Mouse (Mus musculus): ENCODE data around the gene Fam129c. TPM values are rescaled to one million over a fixed set of nuclear protein-coding genes. Genes with fewer than 3 reads are reported as not detected.

The Fam129c gene
- polyA plus RNA-seq, 1 experiment = 2.4 TPM

DNA sequence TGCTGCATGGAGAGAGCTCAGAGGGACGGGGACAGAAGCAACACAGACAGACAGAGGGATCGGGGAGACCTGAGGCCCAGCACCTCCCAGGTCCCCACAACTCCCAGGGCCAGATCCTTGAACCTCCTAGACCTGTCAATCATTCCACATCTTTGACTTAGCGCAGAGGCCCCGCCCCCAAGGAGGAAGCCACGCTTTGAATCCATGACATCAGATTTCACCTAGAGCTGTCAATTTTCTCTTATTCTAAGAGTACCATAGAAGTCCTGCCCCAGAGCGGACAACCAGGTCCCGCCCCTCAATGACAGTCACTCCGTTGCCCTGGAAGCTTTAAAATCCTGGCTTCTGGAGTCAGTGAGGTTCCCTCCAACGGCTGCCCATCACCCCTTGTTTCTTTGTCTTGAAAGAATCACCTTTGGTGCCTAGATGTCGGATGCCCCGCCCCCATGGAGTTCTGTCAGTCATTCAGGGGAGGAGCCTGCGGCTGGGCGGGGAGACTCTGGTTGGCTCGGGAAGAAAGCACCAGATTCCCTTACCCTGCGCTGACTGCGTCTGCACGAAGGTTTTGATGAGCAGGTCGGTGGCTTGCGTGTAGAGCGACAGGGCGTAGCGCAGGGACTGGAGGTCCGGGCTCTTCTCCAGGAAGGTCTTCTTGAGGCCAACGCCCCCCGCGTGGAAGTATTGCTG, 36.7 kb downstream of the Fam129c start:
- TF ChIP-seq MYOG (IDR thresholded peaks at IDR 0.05; ENCODE audit: control insufficient read depth, extremely low read depth, insufficient read length) (no peak), CTCF (IDR thresholded peaks at IDR 0.05; ENCODE audit: control insufficient read depth, insufficient read depth, insufficient read length) (no peak), FOSL1 (IDR thresholded peaks at IDR 0.05; ENCODE audit: insufficient read depth, low read length, poor library complexity, severe bottlenecking) (no peak), CEBPB (IDR thresholded peaks at IDR 0.05; ENCODE audit: low read depth) (no peak), MAX (IDR thresholded peaks at IDR 0.05) (no peak), USF1 (IDR thresholded peaks at IDR 0.05; ENCODE audit: low read depth) (no peak), MYOD1 (IDR thresholded peaks at IDR 0.05; ENCODE audit: control insufficient read depth, insufficient read length, low read depth) (no peak)
- Histone ChIP-seq H3ac (ENCODE audit: control insufficient read depth, insufficient read length, low read depth) (no peak overlapping the region), H3K79me3 (ENCODE audit: low read depth) (no peaks in the 10 kb centered on the region), H3K36me3 (ENCODE audit: control insufficient read depth, insufficient read depth) (no peaks in the 10 kb centered on the region), H3K27me3 (ENCODE audit: control insufficient read depth, insufficient read depth, insufficient read length) (no peaks in the 10 kb centered on the region), H3K4me3 (ENCODE audit: insufficient read depth, poor library complexity, severe bottlenecking) (no peak overlapping the region), H3K79me2 (ENCODE audit: control insufficient read depth, insufficient read depth) (no peaks in the 10 kb centered on the region)

DNA sequence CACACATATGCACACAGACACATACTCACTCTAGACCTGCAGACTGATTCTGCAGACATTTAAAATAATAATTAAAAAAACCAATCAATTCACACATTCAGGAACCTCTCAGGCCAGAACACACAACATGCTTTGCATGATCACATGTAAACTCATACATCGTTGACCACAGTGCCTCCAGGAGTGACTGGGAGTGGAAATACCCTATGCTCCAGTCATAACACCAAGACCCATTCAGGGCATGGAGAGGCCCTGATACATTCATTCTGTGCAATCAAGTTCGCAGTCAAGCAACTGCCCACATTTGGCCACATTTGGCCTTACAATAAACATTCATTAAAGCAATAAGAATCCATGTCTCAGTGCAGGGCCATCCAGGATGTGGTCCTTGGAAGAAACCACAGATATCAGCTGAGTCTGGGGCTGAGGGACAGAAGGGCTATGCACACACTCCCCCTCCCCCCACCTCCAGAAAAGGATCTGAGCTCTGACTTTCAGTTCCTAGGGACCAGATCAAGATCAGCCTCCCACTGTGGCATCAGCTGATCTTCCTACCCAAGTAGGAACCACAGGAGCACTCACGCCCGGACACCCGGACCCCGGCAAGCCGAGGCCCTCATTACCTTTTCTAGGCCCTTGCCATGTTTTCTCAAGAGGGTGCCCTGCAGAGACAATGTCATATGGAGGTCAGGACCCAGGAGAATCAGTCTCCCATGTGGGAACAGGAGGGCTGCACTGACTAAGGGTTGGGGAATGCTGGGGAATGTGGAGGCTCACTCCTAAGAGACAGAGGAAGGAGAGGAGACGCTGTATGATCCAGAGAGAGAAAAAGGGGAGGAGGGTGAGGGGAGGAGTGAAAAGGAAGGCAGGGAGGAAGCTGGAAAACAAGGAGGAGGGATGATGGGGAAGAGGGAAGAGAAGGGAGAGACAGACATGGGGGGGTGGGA, 40.0 kb downstream of the Fam129c start:
- TF ChIP-seq MYOD1 (IDR thresholded peaks at IDR 0.05; ENCODE audit: control insufficient read depth, insufficient read length, low read depth) = peak; percentile 33
- no peak for TF ChIP-seq USF1 (IDR thresholded peaks at IDR 0.05; ENCODE audit: low read depth)
- H3K79me2 ChIP-seq (ENCODE audit: control insufficient read depth, insufficient read depth) = no peaks in the 10 kb centered on the region
- no peak overlapping the region for H3ac ChIP-seq (ENCODE audit: control insufficient read depth, insufficient read length, low read depth)
- no peaks in the 10 kb centered on the region for H3K79me3 ChIP-seq (ENCODE audit: low read depth)
- no peaks in the 10 kb centered on the region for H3K27me3 ChIP-seq (ENCODE audit: control insufficient read depth, insufficient read depth, insufficient read length)
- no peaks in the 10 kb centered on the region for H3K36me3 ChIP-seq (ENCODE audit: control insufficient read depth, insufficient read depth)
- no peak overlapping the region for H3K4me3 ChIP-seq (ENCODE audit: insufficient read depth, poor library complexity, severe bottlenecking)

DNA sequence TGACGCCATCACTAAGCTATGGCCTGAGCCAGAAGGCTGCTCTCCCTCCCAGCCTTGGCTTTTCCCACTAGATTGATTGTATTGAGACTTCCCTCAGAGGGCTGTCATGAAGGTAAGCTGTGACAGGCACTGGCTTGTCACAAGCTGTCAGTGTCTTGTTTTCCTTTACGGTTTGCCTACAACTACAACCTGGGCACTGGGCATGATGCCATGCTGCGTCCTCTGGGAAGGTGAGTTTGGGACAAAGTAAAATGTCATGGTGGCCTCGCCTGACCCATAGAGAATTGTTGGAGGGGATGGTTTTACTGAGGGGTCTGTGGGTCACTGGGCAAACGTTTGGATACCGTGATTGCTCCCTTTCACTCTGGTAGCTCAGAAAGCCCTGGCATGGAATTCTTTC, 40.9 kb downstream of the Fam129c start:
- no peaks in the 10 kb centered on the region for H3K79me3 ChIP-seq (ENCODE audit: low read depth)
- no peaks in the 10 kb centered on the region for H3K79me2 ChIP-seq (ENCODE audit: control insufficient read depth, insufficient read depth)
- no peak overlapping the region for H3K4me3 ChIP-seq (ENCODE audit: insufficient read depth, poor library complexity, severe bottlenecking)
- TF ChIP-seq MAX (IDR thresholded peaks at IDR 0.05) = no peak
- TF ChIP-seq CEBPB (IDR thresholded peaks at IDR 0.05; ENCODE audit: low read depth) = no peak
- TF ChIP-seq MYOD1 (IDR thresholded peaks at IDR 0.05; ENCODE audit: control insufficient read depth, insufficient read length, low read depth) = no peak
- TF ChIP-seq USF1 (IDR thresholded peaks at IDR 0.05; ENCODE audit: low read depth) = no peak
- TF ChIP-seq MYOG (IDR thresholded peaks at IDR 0.05; ENCODE audit: control insufficient read depth, extremely low read depth, insufficient read length) = no peak
- TF ChIP-seq FOSL1 (IDR thresholded peaks at IDR 0.05; ENCODE audit: insufficient read depth, low read length, poor library complexity, severe bottlenecking) = no peak
- TF ChIP-seq CTCF (IDR thresholded peaks at IDR 0.05; ENCODE audit: control insufficient read depth, insufficient read depth, insufficient read length) = no peak
- H3K27me3 ChIP-seq (ENCODE audit: control insufficient read depth, insufficient read depth, insufficient read length) = no peaks in the 10 kb centered on the region
- no peak overlapping the region for H3ac ChIP-seq (ENCODE audit: control insufficient read depth, insufficient read length, low read depth)
- no peaks in the 10 kb centered on the region for H3K36me3 ChIP-seq (ENCODE audit: control insufficient read depth, insufficient read depth)

DNA sequence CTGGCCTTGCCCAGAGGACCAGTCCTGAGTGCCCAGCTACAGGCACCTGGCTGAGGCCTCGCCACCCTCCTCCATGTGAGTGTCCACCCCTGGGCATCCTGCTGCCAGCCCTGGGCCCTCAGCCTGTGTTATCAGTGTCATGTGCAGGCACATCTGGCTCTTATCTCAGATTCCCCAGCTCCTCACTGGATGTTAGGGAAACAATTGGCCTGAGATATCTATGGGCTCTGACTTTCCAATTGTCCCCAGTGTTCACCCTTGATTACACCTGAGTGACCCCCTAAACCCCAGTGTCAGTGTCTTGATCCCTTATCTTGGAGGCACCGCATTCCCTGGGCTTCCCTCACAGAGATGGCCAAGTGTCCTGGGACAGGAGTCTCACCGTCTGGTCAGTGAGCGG, 41.9 kb downstream of the Fam129c start:
- Histone ChIP-seq H3K79me3 (ENCODE audit: low read depth) (no peaks in the 10 kb centered on the region), H3K4me3 (ENCODE audit: insufficient read depth, poor library complexity, severe bottlenecking) (no peak overlapping the region), H3K36me3 (ENCODE audit: control insufficient read depth, insufficient read depth) (no peaks in the 10 kb centered on the region), H3ac (ENCODE audit: control insufficient read depth, insufficient read length, low read depth) (no peak overlapping the region), H3K79me2 (ENCODE audit: control insufficient read depth, insufficient read depth) (no peaks in the 10 kb centered on the region), H3K27me3 (ENCODE audit: control insufficient read depth, insufficient read depth, insufficient read length) (no peaks in the 10 kb centered on the region)
- TF ChIP-seq MYOG (IDR thresholded peaks at IDR 0.05; ENCODE audit: control insufficient read depth, extremely low read depth, insufficient read length) (no peak), MYOD1 (IDR thresholded peaks at IDR 0.05; ENCODE audit: control insufficient read depth, insufficient read length, low read depth) (no peak), USF1 (IDR thresholded peaks at IDR 0.05; ENCODE audit: low read depth) (no peak), CTCF (IDR thresholded peaks at IDR 0.05; ENCODE audit: control insufficient read depth, insufficient read depth, insufficient read length) (no peak), CEBPB (IDR thresholded peaks at IDR 0.05; ENCODE audit: low read depth) (no peak), MAX (IDR thresholded peaks at IDR 0.05) (no peak), FOSL1 (IDR thresholded peaks at IDR 0.05; ENCODE audit: insufficient read depth, low read length, poor library complexity, severe bottlenecking) (no peak)

DNA sequence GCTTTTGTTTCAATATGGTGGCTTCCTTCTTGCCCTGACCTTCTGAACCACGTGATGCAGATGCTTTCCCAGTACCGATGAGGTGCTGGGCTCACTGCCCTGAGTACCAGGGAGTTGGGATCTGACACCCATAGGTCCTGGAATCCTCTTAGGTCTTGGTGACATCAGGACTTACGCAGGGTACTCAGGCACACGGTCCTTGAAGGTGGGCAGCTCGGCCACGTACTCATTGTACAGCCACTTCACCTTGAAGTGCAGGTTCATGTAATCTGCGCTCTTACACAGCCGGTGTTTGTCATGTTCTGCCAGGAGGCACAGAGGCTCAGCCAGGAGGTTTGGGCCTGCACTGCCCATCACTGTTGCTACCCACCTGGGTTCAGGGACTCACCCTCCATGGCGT, 48.1 kb downstream of the Fam129c start:
- peaks cover 24% of the 10 kb centered on the region for H3K27me3 ChIP-seq (ENCODE audit: control insufficient read depth, insufficient read depth, insufficient read length)
- no peak overlapping the region for H3ac ChIP-seq (ENCODE audit: control insufficient read depth, insufficient read length, low read depth)
- no peaks in the 10 kb centered on the region for H3K36me3 ChIP-seq (ENCODE audit: control insufficient read depth, insufficient read depth)
- no peaks in the 10 kb centered on the region for H3K79me3 ChIP-seq (ENCODE audit: low read depth)
- H3K4me3 ChIP-seq (ENCODE audit: insufficient read depth, poor library complexity, severe bottlenecking) = no peak overlapping the region
- no peak for TF ChIP-seq MYOD1 (IDR thresholded peaks at IDR 0.05; ENCODE audit: control insufficient read depth, insufficient read length, low read depth)
- TF ChIP-seq MAX (IDR thresholded peaks at IDR 0.05) = no peak
- no peak for TF ChIP-seq FOSL1 (IDR thresholded peaks at IDR 0.05; ENCODE audit: insufficient read depth, low read length, poor library complexity, severe bottlenecking)
- no peak for TF ChIP-seq MYOG (IDR thresholded peaks at IDR 0.05; ENCODE audit: control insufficient read depth, extremely low read depth, insufficient read length)
- TF ChIP-seq CEBPB (IDR thresholded peaks at IDR 0.05; ENCODE audit: low read depth) = no peak
- no peak for TF ChIP-seq USF1 (IDR thresholded peaks at IDR 0.05; ENCODE audit: low read depth)
- no peak for TF ChIP-seq CTCF (IDR thresholded peaks at IDR 0.05; ENCODE audit: control insufficient read depth, insufficient read depth, insufficient read length)
- no peaks in the 10 kb centered on the region for H3K79me2 ChIP-seq (ENCODE audit: control insufficient read depth, insufficient read depth)

Measured in C2C12 (cell line).